Mouse (Mus musculus): ENCODE results near the gene Zfp786.
"Not testable (repeated sequence)": the region's sequence is repeated elsewhere in the genome, so short reads cannot be mapped to it uniquely, and the experiment has no call there.

The Zfp786 gene

DNA sequence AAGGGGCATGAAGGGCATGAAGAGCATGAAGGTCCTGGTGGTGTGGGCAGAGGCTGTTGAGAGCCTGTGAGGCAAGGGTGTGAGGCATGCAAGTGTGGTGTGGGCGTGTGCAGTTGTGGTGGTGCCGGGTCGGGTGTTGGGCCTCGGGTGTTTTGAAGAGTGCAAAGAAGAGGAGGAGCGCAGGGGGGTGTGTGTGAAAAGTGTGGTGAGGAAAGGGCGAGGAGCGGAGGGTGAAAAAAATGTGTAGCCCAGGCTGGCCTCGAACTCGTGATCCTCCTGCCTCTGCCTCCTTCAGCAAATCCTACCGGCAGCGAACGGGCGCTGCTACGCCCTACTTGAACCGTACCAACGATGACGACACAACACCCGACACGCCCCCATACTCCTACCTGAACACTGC is 58.9 kb downstream of the Zfp786 start:
- not testable (repeated sequence) for DNase-seq

DNA sequence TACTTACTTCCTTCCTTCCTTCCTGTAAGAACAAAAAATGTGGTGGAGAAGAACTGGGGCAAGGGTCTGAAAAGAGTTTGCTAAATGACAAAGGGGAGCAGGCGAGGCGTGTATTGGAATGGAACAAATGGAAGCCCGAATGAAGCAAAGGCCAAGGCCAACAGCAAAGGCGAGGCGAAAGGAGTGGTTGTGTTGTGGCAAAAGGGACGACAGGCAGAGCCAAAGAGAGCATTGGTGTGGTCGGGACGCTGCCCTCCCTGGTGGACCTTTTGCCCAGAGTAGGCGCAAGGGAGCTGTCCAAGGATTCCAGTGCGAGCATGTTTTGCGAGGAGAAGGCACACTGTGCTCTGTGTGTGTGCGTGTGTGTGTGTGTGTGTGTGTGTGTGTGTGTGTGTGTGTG is 59.6 kb downstream of the Zfp786 start:
- DNase-seq, result not testable (repeated sequence)

DNA sequence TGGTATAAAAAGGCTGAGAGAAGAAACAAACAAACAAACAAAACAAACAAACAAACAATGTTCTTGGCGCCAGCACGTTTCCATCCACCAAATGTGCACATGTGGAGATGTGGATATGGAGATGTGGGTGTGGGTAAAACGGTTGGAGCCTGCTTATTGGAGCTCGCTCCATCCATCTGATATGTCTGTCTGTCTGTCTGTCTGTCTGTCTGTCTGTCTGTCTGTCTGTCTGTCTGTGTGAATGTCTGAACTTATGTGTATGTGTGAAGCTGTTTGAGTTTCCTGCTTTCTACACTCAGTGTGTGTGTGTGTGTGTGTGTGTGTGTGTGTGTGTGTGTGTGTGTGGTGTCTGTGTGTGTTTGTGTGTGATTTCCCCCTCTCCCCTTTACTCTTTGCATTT is 60.8 kb downstream of the Zfp786 start:
- DNase-seq, result not testable (repeated sequence)
